Mouse (Mus musculus) G1E (cell line): ENCODE results near the gene Abr. TPM values are rescaled to one million over a fixed set of nuclear protein-coding genes. Genes with fewer than 3 reads are reported as not detected.

Source experiments
- ATAC-seq: 2 replicates; pipeline ENCODE4 v1.8.0; 2016; ENCODE audit warnings: mild to moderate bottlenecking; ENCODE audit not compliant: insufficient number of reproducible peaks, poor library complexity, low FRiP score, severe bottlenecking; ENCODE audit errors: extremely low read depth
- DNase-seq: peaks from one replicate; pipeline ENCODE4 v3.0.0; 2012; ENCODE audit warnings: low spot score
- H3K27me3 ChIP-seq: 2 replicates; pipeline ENCODE4 v1.6.1; 2012; ENCODE audit warnings: mild to moderate bottlenecking, low read length, inconsistent platforms; ENCODE audit not compliant: insufficient read depth
- H3K36me3 ChIP-seq: replicated peaks from 2 replicates; pipeline ENCODE3; 2012; ENCODE audit warnings: mild to moderate bottlenecking, inconsistent platforms
- H3K4me1 ChIP-seq: 2 replicates; pipeline ENCODE4 v1.6.1; 2012; ENCODE audit warnings: low read depth, low read length, inconsistent platforms, mixed read lengths; ENCODE audit not compliant: insufficient read depth
- H3K4me3 ChIP-seq: 2 replicates; pipeline ENCODE4 v1.5.1; 2012; ENCODE audit warnings: low read depth, mild to moderate bottlenecking, inconsistent platforms, low read length, moderate library complexity, mixed read lengths
- H3K9me3 ChIP-seq: replicated peaks from 2 replicates; pipeline ENCODE4 v1.6.1; 2012; ENCODE audit warnings: inconsistent platforms
- CTCF ChIP-seq: IDR thresholded peaks from 2 replicates; pipeline ENCODE4 v1.5.1; 2012; ENCODE audit warnings: low read depth, low read length, inconsistent platforms, mixed read lengths
- GATA1 ChIP-seq: IDR thresholded peaks from 2 replicates; pipeline ENCODE4 v1.6.1; 2012; ENCODE audit warnings: borderline replicate concordance, low read length, inconsistent platforms, mixed read lengths
- GATA2 ChIP-seq: IDR thresholded peaks from 2 replicates; pipeline ENCODE4 v1.6.1; 2012; ENCODE audit warnings: low read depth, low read length, inconsistent platforms, borderline replicate concordance
- POLR2AphosphoS5 ChIP-seq: IDR thresholded peaks from 2 replicates; pipeline ENCODE4 v1.6.1; 2012; ENCODE audit warnings: low read depth, low read length, inconsistent platforms; ENCODE audit not compliant: insufficient replicate concordance
- TAL1 ChIP-seq: conservative IDR thresholded peaks from 2 replicates; pipeline ENCODE4 v1.6.1; 2012; ENCODE audit warnings: low read depth, low read length, inconsistent platforms, mixed read lengths
- polyA plus RNA-seq: library from polyadenylated mRNA; stranded (reverse); fragments of >175 nt; gene quantifications from 2 replicates; pipeline ENCODE4 v1.2.3, GENCODE M21; 2012
- total RNA-seq, 2 experiments: library from RNA; stranded (forward) in 1 of 2; stranded (reverse) in 1 of 2; fragments of 200-1000 nt in 1 of 2; fragments of >200 nt in 1 of 2; fragmentation: Nextera tagmentation in 1 of 2; gene quantifications; 2 replicates each; pipeline ENCODE4 v1.2.3; 2014 to 2017

Gene Abr
- total and polyA plus RNA-seq, 3 experiments = 0.82 TPM; not detected in 2

- ATAC-seq = no peak
- H3K36me3 ChIP-seq = no peaks in the 10 kb centered on the region
- no peak for TF ChIP-seq TAL1
- no peak for TF ChIP-seq GATA2
- TF ChIP-seq CTCF = no peak
- TF ChIP-seq POLR2AphosphoS5 = no peak
- no peak for TF ChIP-seq GATA1
Observed at GRCm38 (mm10) chr11:76425749-76426148, 196.4 kb downstream of the Abr start.

DNA sequence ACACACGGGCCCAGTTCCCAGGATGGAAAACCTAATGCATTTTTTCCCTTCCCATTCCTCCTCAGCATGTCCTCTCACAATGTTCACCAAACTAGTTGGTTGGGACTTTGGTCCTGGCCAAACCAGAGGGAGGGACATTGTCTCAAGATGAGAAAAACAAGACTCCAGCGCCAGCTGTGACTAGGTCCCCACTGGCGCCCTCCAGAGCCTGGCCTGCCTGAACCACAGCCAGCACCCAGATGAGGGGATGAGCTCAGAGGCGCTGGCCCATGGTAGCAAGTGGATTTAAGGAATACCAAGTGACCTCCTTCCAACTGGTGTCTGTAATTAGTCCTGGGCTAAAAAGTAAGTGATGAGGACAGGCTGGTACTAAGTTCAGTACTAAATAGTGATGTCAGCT lies 201.2 kb downstream of the Abr start:
- DNase-seq = no peak
- TF ChIP-seq TAL1 = no peak
- no peak for TF ChIP-seq GATA1
- no peak for TF ChIP-seq POLR2AphosphoS5
- peaks cover 38% of the 10 kb centered on the region for H3K36me3 ChIP-seq
- H3K9me3 ChIP-seq = no peaks in the 10 kb centered on the region
- H3K27me3 ChIP-seq = peaks cover 25% of the 10 kb centered on the region
- H3K4me3 ChIP-seq = no peak overlapping the region
- H3K4me1 ChIP-seq = peaks cover 4% of the 10 kb centered on the region; the same call in 1 of the 2 replicates
- ATAC-seq = no peak

More at GRCm38 (mm10) chr11:76425749-76426148, 196.4 kb downstream of the Abr start:
- H3K27me3 ChIP-seq = peaks cover 48% of the 10 kb centered on the region
- no peaks in the 10 kb centered on the region for H3K4me1 ChIP-seq
- no peaks in the 10 kb centered on the region for H3K9me3 ChIP-seq
- H3K4me3 ChIP-seq = no peak overlapping the region
- DNase-seq = no peak

- Histone ChIP-seq H3K4me3 (no peak overlapping the region), H3K36me3 (peaks cover 55% of the 10 kb centered on the region), H3K4me1 (peaks cover 4% of the 10 kb centered on the region; the same call in 1 of the 2 replicates), H3K27me3 (peaks cover 17% of the 10 kb centered on the region), H3K9me3 (no peaks in the 10 kb centered on the region)
- DNase-seq = no peak
- no peak for ATAC-seq
- TF ChIP-seq GATA1 (no peak), GATA2 (no peak), POLR2AphosphoS5 (0 out of 2 replicates have a peak, but pooled peaks have one; percentile 4), CTCF (no peak)
Observed at GRCm38 (mm10) chr11:76419179-76419578, 202.9 kb downstream of the Abr start.

- ATAC-seq (no peak), DNase-seq (no peak)
- no peaks in the 10 kb centered on the region for H3K9me3 ChIP-seq
- H3K4me1 ChIP-seq = peaks cover 4% of the 10 kb centered on the region; the same call in 1 of the 2 replicates
- peaks cover 12% of the 10 kb centered on the region for H3K27me3 ChIP-seq
- H3K36me3 ChIP-seq = peaks cover 62% of the 10 kb centered on the region
- TF ChIP-seq GATA2 = no peak
- no peak overlapping the region for H3K4me3 ChIP-seq
Observed at GRCm38 (mm10) chr11:76418423-76418822, 203.7 kb downstream of the Abr start.

GRCm38 (mm10) chr11:76415985-76416384 lies 206.1 kb downstream of the Abr start:
- DNase-seq = no peak
- Histone ChIP-seq H3K27me3 (no peaks in the 10 kb centered on the region), H3K36me3 (peaks cover 84% of the 10 kb centered on the region), H3K4me3 (no peak overlapping the region), H3K4me1 (peaks cover 4% of the 10 kb centered on the region; the same call in 1 of the 2 replicates), H3K9me3 (no peaks in the 10 kb centered on the region)
- no peak for ATAC-seq
- TF ChIP-seq CTCF (no peak), POLR2AphosphoS5 (no peak), GATA1 (no peak), TAL1 (no peak), GATA2 (no peak)

DNA sequence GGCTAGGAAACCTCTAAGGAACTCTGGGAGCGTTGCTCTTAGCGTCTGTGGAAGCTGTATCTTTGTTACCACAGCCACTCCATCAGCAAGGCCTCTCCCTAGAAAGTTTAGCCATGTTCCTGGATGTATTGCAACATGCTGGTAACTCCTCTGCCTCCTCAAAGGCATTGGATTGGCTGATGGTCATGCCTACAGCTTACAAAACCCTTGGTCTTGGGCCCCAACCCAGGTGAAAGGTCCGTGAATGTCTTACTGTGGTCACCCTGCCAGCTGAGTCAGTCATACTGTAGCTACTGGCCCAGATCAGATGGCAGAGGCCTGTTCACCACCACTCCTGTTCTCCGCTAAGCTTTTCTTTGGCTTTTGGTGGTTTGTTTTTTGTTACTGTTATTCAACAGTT lies 207.1 kb downstream of the Abr start:
- Histone ChIP-seq H3K4me3 (no peak overlapping the region), H3K4me1 (peaks cover 6% of the 10 kb centered on the region; the same call in 1 of the 2 replicates), H3K36me3 (peaks cover 89% of the 10 kb centered on the region), H3K9me3 (no peaks in the 10 kb centered on the region), H3K27me3 (no peaks in the 10 kb centered on the region)
- ATAC-seq = no peak
- TF ChIP-seq GATA1 (no peak), TAL1 (no peak), POLR2AphosphoS5 (no peak), GATA2 (no peak), CTCF (no peak)
- DNase-seq = no peak

- no peak for ATAC-seq
- DNase-seq = no peak
- Histone ChIP-seq H3K9me3 (no peaks in the 10 kb centered on the region), H3K27me3 (no peaks in the 10 kb centered on the region), H3K4me3 (no peak overlapping the region), H3K36me3 (peaks cover 90% of the 10 kb centered on the region), H3K4me1 (peaks cover 15% of the 10 kb centered on the region)
- TF ChIP-seq TAL1 (no peak), POLR2AphosphoS5 (no peak), CTCF (no peak), GATA2 (no peak), GATA1 (no peak)
Observed at GRCm38 (mm10) chr11:76413202-76413601, 208.9 kb downstream of the Abr start.
